Mouse (Mus musculus) hindbrain, embryonic 14.5 days (tissue): ENCODE data around the gene Zfp276. TPM values are rescaled to one million over a fixed set of nuclear protein-coding genes. Genes with fewer than 3 reads are reported as not detected.
"Not testable (repeated sequence)": the region's sequence is repeated elsewhere in the genome, so short reads cannot be mapped to it uniquely, and the experiment has no call there.

Experiments
- ATAC-seq: fragments of 200-750 bp; cut with Nextera tagmentation; 2 replicates; pipeline ENCODE4 v1.8.0; 2017; ENCODE audit warnings: moderate number of reproducible peaks, mild to moderate bottlenecking, moderate TSS enrichment, moderate library complexity; ENCODE audit not compliant: low FRiP score
- DNase-seq: peaks from one replicate; pipeline ENCODE4 v3.0.0-alpha.2; 2015; ENCODE audit warnings: low spot score
- H3K27ac ChIP-seq: fragments of 300-500 bp; sonication (generic); 2 replicates; pipeline ENCODE4 v1.5.1; 2014; ENCODE audit warnings: mild to moderate bottlenecking, moderate library complexity
- H3K27me3 ChIP-seq: fragments of 300-500 bp; sonication (generic); 2 replicates; pipeline ENCODE4 v1.6.1; 2014; ENCODE audit warnings: mild to moderate bottlenecking, low read length, mixed read lengths; ENCODE audit not compliant: control insufficient read depth, insufficient read depth
- H3K36me3 ChIP-seq: fragments of 300-500 bp; sonication (generic); replicated peaks from 2 replicates; pipeline ENCODE4 v1.6.1; 2014; ENCODE audit not compliant: control insufficient read depth, insufficient read depth
- H3K4me1 ChIP-seq: fragments of 300-500 bp; sonication (generic); replicated peaks from 2 replicates; pipeline ENCODE4 v1.6.1; 2014; ENCODE audit warnings: antibody characterized with exemption, low read length, mixed read lengths; ENCODE audit not compliant: control insufficient read depth, insufficient read depth
- H3K4me2 ChIP-seq: fragments of 300-500 bp; sonication (generic); replicated peaks from 2 replicates; pipeline ENCODE4 v1.6.1; 2014; ENCODE audit warnings: mild to moderate bottlenecking, moderate library complexity
- H3K4me3 ChIP-seq: fragments of 300-500 bp; sonication (generic); replicated peaks from 2 replicates; pipeline ENCODE4 v1.5.1; 2014; ENCODE audit warnings: mild to moderate bottlenecking, low read length
- H3K9ac ChIP-seq: fragments of 300-500 bp; sonication (generic); 2 replicates; pipeline ENCODE4 v1.6.1; 2014
- H3K9me3 ChIP-seq: fragments of 300-500 bp; sonication (generic); 2 replicates; pipeline ENCODE4 v1.6.1; 2016; ENCODE audit warnings: low read length; ENCODE audit not compliant: control insufficient read depth
- WGBS: fragments of 180-500 bp; shearing (Covaris S2); extraction: QIAGEN DNeasy Blood & Tissue Kit; methylation state at CpG from one replicate; pipeline ENCODE4 v1.1.7; 2014; 5-methylcytosine and 5-hydroxymethylcytosine counted together
- polyA plus RNA-seq: library from polyadenylated mRNA; unstranded; fragments of >200 nt; fragmentation: Nextera tagmentation; extraction: Ambion mirVana; gene quantifications from 2 replicates; pipeline ENCODE4 v1.2.1, GENCODE M21; 2014

The Zfp276 gene
- polyA plus RNA-seq, 1 experiment from 2014 or later, result 19.5 TPM

- H3K36me3 ChIP-seq, result peaks cover 65% of the 10 kb centered on the region
Observed at GRCm38 (mm10) chr8:123255170-123255569, 1.2 kb downstream of the Zfp276 start.

GRCm38 (mm10) chr8:123257114-123257513, 3.1 kb downstream of the Zfp276 start:
- no peak overlapping the region for H3K27ac ChIP-seq
- ATAC-seq, result no peak
- peaks cover 22% of the 10 kb centered on the region for H3K4me1 ChIP-seq
- H3K4me2 ChIP-seq, result no peak overlapping the region
- H3K4me3 ChIP-seq, result no peak overlapping the region
- H3K36me3 ChIP-seq, result peaks cover 62% of the 10 kb centered on the region
- no peaks in the 10 kb centered on the region for H3K27me3 ChIP-seq
- H3K9me3 ChIP-seq, result no peaks in the 10 kb centered on the region
- no peak overlapping the region for H3K9ac ChIP-seq
- WGBS, result 63% methylated on average over 3 of the region's 3 CpGs
- no peak for DNase-seq

More at GRCm38 (mm10) chr8:123255170-123255569, 1.2 kb downstream of the Zfp276 start:
- Histone ChIP-seq H3K9ac (peak overlapping the region; percentile 98), H3K4me2 (peak overlapping the region; percentile 98), H3K4me1 (peaks cover 22% of the 10 kb centered on the region), H3K9me3 (no peaks in the 10 kb centered on the region), H3K27ac (no peak overlapping the region), H3K27me3 (no peaks in the 10 kb centered on the region), H3K4me3 (peak overlapping the region; percentile 98)
- WGBS, result 71% methylated on average over 6 of the region's 6 CpGs
- ATAC-seq (no peak), DNase-seq (no peak)

- not testable (repeated sequence) for H3K4me2 ChIP-seq, H3K27me3 ChIP-seq, H3K4me3 ChIP-seq, H3K27ac ChIP-seq, H3K9ac ChIP-seq, DNase-seq, ATAC-seq, H3K9me3 ChIP-seq
- Histone ChIP-seq H3K36me3 (peaks cover 62% of the 10 kb centered on the region), H3K4me1 (peaks cover 21% of the 10 kb centered on the region)
- WGBS, result 94% methylated on average over 8 of the region's 8 CpGs
Observed at GRCm38 (mm10) chr8:123257593-123257992, 3.6 kb downstream of the Zfp276 start.

GRCm38 (mm10) chr8:123267926-123268656, 14.1 kb downstream of the Zfp276 start:
- DNase-seq (no peak), ATAC-seq (no peak)
- Histone ChIP-seq H3K9me3 (no peaks in the 10 kb centered on the region), H3K27ac (no peak overlapping the region), H3K4me2 (no peak overlapping the region), H3K9ac (no peak overlapping the region), H3K4me1 (no peaks in the 10 kb centered on the region), H3K27me3 (no peaks in the 10 kb centered on the region), H3K4me3 (no peak overlapping the region), H3K36me3 (peaks cover 78% of the 10 kb centered on the region)
- 73% methylated on average over 14 of the region's 14 CpGs for WGBS

- H3K9me3 ChIP-seq, result no peaks in the 10 kb centered on the region
- ATAC-seq (no peak), DNase-seq (no peak)
- no peak overlapping the region for H3K4me2 ChIP-seq
- peaks cover 47% of the 10 kb centered on the region for H3K36me3 ChIP-seq
- 94% methylated on average over 10 of the region's 10 CpGs for WGBS
- no peak overlapping the region for H3K4me3 ChIP-seq
- H3K27me3 ChIP-seq, result no peaks in the 10 kb centered on the region
- no peak overlapping the region for H3K27ac ChIP-seq
- H3K9ac ChIP-seq, result no peak overlapping the region
- H3K4me1 ChIP-seq, result no peaks in the 10 kb centered on the region
Observed at GRCm38 (mm10) chr8:123271147-123271546, 17.2 kb downstream of the Zfp276 start.

- Histone ChIP-seq H3K9ac (no peak overlapping the region), H3K27me3 (no peaks in the 10 kb centered on the region), H3K36me3 (peaks cover 40% of the 10 kb centered on the region), H3K9me3 (no peaks in the 10 kb centered on the region), H3K4me3 (no peak overlapping the region), H3K4me2 (no peak overlapping the region), H3K27ac (no peak overlapping the region), H3K4me1 (no peaks in the 10 kb centered on the region)
- WGBS, result 79% methylated on average over 4 of the region's 4 CpGs
- ATAC-seq, result no peak
- no peak for DNase-seq
Observed at GRCm38 (mm10) chr8:123271901-123272300, 17.9 kb downstream of the Zfp276 start.

GRCm38 (mm10) chr8:123274447-123274846, 20.5 kb downstream of the Zfp276 start:
- 87% methylated on average over 5 of the region's 5 CpGs for WGBS
- no peaks in the 10 kb centered on the region for H3K27me3 ChIP-seq
- no peak overlapping the region for H3K4me3 ChIP-seq
- no peak for DNase-seq
- H3K9ac ChIP-seq, result no peak overlapping the region
- no peak for ATAC-seq
- no peaks in the 10 kb centered on the region for H3K9me3 ChIP-seq
- H3K27ac ChIP-seq, result no peak overlapping the region
- no peaks in the 10 kb centered on the region for H3K4me1 ChIP-seq
- peaks cover 14% of the 10 kb centered on the region for H3K36me3 ChIP-seq
- H3K4me2 ChIP-seq, result no peak overlapping the region

- no peak for ATAC-seq
Observed at GRCm38 (mm10) chr8:123275096-123275495, 21.1 kb downstream of the Zfp276 start.

GRCm38 (mm10) chr8:123278445-123278844, 24.4 kb downstream of the Zfp276 start:
- ATAC-seq, result no peak
- Histone ChIP-seq H3K4me3 (no peak overlapping the region), H3K9ac (no peak overlapping the region), H3K4me2 (no peak overlapping the region), H3K9me3 (no peaks in the 10 kb centered on the region), H3K36me3 (no peaks in the 10 kb centered on the region), H3K27ac (no peak overlapping the region), H3K4me1 (no peaks in the 10 kb centered on the region), H3K27me3 (no peaks in the 10 kb centered on the region)
- DNase-seq, result no peak
- 78% methylated on average over 7 of the region's 7 CpGs for WGBS

More at GRCm38 (mm10) chr8:123275096-123275495, 21.1 kb downstream of the Zfp276 start:
- Histone ChIP-seq H3K9ac (no peak overlapping the region), H3K27ac (no peak overlapping the region), H3K4me1 (no peaks in the 10 kb centered on the region), H3K27me3 (no peaks in the 10 kb centered on the region), H3K4me3 (no peak overlapping the region), H3K36me3 (peaks cover 8% of the 10 kb centered on the region), H3K4me2 (no peak overlapping the region), H3K9me3 (no peaks in the 10 kb centered on the region)
- no peak for DNase-seq
- 93% methylated on average over 12 of the region's 12 CpGs for WGBS
